Mouse (Mus musculus) mature B cell (primary cell): Measurements from ENCODE around the gene Tas2r108.

Experiments
- in situ Hi-C: fragments of 300-500 bp; cut with MboI; formaldehyde crosslinking; loops from 2 replicates; pipeline ENCODE4 v1.14.3; 2019

Gene Tas2r108

GRCm38 (mm10) chr6:40493229-40493628, at the start of gene Tas2r108:
Gene Tas2r108, plus strand, starts transcription at chr6:40493529.
- in situ Hi-C loops, result loop anchor here (25.0 kb wide), 1 partner anchor 194 kb away; no protein-coding TSS in a partner anchor

DNA sequence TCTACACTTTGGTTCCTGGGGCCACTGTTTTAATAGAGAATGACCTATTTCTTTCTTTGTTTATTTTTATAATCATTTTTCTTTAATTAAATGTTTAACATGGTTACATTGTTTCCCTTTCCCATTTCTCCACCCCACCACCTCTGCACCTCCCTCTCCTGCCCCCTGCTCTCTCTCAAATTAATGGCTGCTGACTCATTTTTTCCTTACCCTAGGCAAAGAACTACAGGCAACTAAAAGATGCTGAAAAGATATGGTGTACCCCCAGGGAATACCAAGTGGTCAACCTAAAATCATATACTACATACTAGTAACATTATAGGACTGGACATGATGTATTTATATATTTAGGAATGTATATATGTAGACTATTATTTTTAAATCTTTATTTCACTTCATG, 44.7 kb upstream of the Tas2r108 start:
- in situ Hi-C loops, result no loop called here

GRCm38 (mm10) chr6:40454436-40455041, 38.8 kb upstream of the Tas2r108 start:
- in situ Hi-C loops, result no loop called here

DNA sequence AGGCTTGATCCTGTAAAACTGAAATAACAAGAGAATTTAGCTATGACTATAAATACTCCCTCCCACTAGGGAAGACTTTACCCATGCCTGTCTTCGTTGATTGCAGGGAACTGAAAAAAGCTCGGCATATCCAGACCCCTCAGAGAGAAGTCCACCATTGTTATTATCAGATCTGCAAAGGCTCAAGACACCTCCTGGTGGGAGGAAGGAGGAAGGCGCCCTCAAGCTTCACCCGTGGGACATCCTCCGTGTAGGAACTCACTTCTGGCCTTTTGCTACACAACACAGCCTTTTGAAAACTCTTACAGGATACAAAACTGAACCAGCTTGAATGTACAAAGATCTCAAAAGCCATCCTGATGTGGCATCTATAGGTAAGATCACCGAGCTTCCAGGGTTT, 27.6 kb upstream of the Tas2r108 start:
- in situ Hi-C loops, result no loop called here

DNA sequence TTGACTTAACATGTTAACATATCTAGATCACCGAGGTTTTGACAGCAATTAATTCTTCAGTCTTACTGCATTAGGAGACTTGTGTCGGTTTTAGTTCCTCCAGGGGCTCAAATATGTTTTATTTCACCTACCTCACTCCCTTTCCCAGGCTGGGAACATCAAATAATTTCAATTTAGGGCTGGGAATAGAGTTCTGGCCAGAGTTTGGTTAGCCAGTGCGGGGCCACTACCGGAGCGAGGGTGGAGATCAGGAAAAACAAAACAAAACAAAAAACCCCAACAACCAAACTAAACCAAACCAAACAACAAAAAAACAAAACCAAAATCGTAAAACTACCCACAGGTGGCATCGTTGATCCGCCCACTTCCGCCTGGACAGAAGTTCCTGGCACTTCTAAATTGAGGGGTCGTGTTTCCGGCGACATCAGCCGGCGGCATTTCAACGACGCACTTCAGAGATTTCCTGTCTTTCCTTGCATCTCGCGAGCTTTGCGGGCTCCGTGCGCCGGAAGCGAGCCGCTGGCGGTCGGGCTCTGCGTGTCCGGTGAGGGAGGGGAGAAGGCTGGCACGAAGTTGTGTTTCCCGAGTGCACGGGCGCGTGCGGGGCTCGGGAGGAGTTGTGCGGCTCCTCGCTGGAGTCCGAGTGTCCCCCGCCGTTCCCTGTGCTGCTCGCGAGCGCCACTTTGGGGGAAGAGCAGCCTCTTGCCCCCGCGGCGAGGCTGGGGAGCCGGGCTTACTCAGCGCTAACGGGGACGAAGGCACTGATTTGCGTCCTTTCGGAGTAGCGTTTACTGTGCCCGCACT, 22.2 kb upstream of the Tas2r108 start, which contains the start of gene Ssbp1:
Ssbp1 (plus strand) TSS at position 437 of the 804 bp plus-strand sequence.
- in situ Hi-C loops, result no loop called here

DNA sequence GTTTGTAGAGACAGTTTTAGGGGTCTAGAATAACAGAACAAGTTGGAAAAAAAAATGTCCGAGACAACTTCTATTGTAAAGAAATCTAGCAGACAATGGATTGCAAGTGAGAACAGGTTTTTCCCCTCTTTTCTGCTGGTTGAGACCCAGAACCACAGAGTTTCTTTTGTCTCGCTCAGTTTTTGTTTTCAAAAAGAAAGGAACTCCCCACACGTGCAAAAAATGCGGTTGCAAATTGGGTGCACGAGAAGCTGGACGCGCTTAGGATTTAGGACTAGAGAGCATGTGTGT, 21.7 kb upstream of the Tas2r108 start:
- in situ Hi-C loops, result no loop called here

DNA sequence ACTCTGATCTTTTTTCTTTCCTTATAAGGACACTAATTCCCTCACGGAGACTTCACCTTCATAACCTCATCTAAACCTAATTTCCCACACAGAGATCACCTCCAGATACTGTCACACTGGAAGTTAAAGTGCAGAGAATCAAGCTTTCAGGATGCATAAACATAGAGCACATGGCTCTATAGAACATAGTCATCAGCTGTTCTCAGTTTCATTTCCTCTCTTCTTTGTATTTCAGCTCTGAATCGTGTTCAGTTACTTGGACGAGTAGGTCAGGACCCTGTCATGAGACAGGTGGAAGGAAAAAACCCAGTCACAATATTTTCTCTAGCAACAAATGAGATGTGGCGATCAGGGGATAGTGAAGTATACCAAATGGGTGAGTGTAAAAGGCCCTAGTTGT, 17.2 kb upstream of the Tas2r108 start:
- in situ Hi-C loops, result loop anchor here (25.0 kb wide), 1 partner anchor 211 kb away; no protein-coding TSS in a partner anchor

- in situ Hi-C loops, result loop anchor here (25.0 kb wide), 1 partner anchor 208 kb away; no protein-coding TSS in a partner anchor
Observed at GRCm38 (mm10) chr6:40479705-40480104, 13.6 kb upstream of the Tas2r108 start.

DNA sequence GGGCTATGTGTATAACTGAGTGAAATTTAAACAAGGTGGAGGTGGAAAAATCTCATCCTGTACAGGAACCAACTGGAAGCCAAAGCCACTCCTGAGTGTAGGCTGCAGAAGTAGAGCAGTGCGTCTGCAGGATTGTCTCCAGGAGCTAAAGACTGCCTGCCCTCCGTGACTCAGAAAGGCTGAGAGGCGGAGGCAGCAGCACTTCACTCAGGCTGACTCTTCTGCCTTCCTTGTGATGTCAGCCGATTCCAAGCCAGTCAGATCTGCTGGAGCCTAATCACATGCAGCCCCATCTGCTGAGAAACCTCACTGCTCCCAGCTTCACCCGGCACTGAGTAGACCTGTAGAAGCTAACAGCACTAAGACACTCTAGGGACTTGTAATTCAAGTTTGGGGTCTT, 11.0 kb upstream of the Tas2r108 start:
- in situ Hi-C loops, result loop anchor here (25.0 kb wide), 1 partner anchor 205 kb away; no protein-coding TSS in a partner anchor

GRCm38 (mm10) chr6:40490933-40491332, 2.4 kb upstream of the Tas2r108 start, which contains the start of gene Tas2r137:
Gene Tas2r137, plus strand, starts transcription at chr6:40491233.
- in situ Hi-C loops, result loop anchor here (25.0 kb wide), 1 partner anchor 196 kb away; no protein-coding TSS in a partner anchor

- in situ Hi-C loops, result no loop called here
Observed at GRCm38 (mm10) chr6:40519408-40519807, 26.1 kb downstream of the Tas2r108 start, which contains the start of gene Prss37. Gene Prss37, minus strand, starts transcription at chr6:40519508.
